Comparison of ENCODE assay signal across 12 mouse cellular contexts in genomic region chr14:76605931-76606534, GRCm38 (mm10). TPM values are rescaled to one million over a fixed set of nuclear protein-coding genes. Genes with fewer than 3 reads are reported as not detected.
A peak's percentile ranks its signal among the peaks of the same experiment; 100 is the strongest.
DNase-seq lines count a peak whose midpoint lies in the region; ATAC-seq lines count a peak whose summit lies in the region.
"Had no signal": no experiment of that assay in that cellular context is flagged by ENCODE, and none has a peak within 500 bp of the region (broad histone marks: within the 10 kb centered on the region; RNA-seq: fewer than 3 reads in every experiment).

No protein-coding gene starts in this region.

- no peaks in the 10 kb centered on the region for H3K9me3 ChIP-seq in hindbrain, embryonic 13.5 days
- H3K9me3 ChIP-seq in hindbrain, embryonic 12.5 days (replicated peaks): no peaks in the 10 kb centered on the region
- no peaks in the 10 kb centered on the region for H3K9me3 ChIP-seq in limb, embryonic 13.5 days

- 0 out of 2 replicates have a peak overlapping the region, but pooled peaks have one; percentile 30 for H3K9ac ChIP-seq in hindbrain, embryonic 13.5 days
- H3K9ac ChIP-seq in hindbrain, embryonic 12.5 days: no peak overlapping the region; the same call in 1 of the 2 replicates
- no peak overlapping the region for H3K9ac ChIP-seq in limb, embryonic 13.5 days
- H3K9ac ChIP-seq: liver, postnatal 0 days had no signal

- H3K4me1 ChIP-seq in hindbrain, embryonic 13.5 days (replicated peaks): peaks cover 13% of the 10 kb centered on the region; the same call in 1 of the 2 replicates
- peaks cover 12% of the 10 kb centered on the region for H3K4me1 ChIP-seq in hindbrain, embryonic 12.5 days
- H3K4me1 ChIP-seq in limb, embryonic 13.5 days: peaks cover 54% of the 10 kb centered on the region

- DNase-seq in right cerebral cortex, postnatal 25 days: peak; percentile 34
- DNase-seq in right cerebral cortex, postnatal 4 days: no peak
- DNase-seq in thymus, postnatal 10 days (ENCODE audit: low spot score in 2 of 2): no peak
- DNase-seq: adrenal gland, postnatal 36 days; cerebellum, adult 2 months; gastrocnemius, postnatal 14 days; liver, postnatal 0 days had no signal

- H3K27ac ChIP-seq in hindbrain, embryonic 13.5 days: peak overlapping the region; percentile 45
- H3K27ac ChIP-seq in hindbrain, embryonic 12.5 days: no peak overlapping the region
- peak overlapping the region; percentile 75 for H3K27ac ChIP-seq in limb, embryonic 13.5 days

- 71% methylated on average over 13 of the region's 13 CpGs for WGBS in hindbrain, embryonic 13.5 days
- WGBS in hindbrain, embryonic 12.5 days: 66% methylated on average over 13 of the region's 13 CpGs
- 22% methylated on average over 13 of the region's 13 CpGs for WGBS in limb, embryonic 13.5 days

- no peak for ATAC-seq in hindbrain, embryonic 13.5 days (ENCODE audit: low FRiP score)
- no peak for ATAC-seq in hindbrain, embryonic 12.5 days (ENCODE audit: low FRiP score)
- ATAC-seq in limb, embryonic 13.5 days (ENCODE audit: low FRiP score, low read depth): peak; percentile 51
- ATAC-seq in megakaryocyte, adult 5-6 weeks (ENCODE audit: poor library complexity, severe bottlenecking): no peak
- ATAC-seq: liver, postnatal 0 days had no signal

- H3K4me2 ChIP-seq in hindbrain, embryonic 13.5 days: no peak overlapping the region
- no peak overlapping the region for H3K4me2 ChIP-seq in hindbrain, embryonic 12.5 days (replicated peaks)
- peak overlapping the region; percentile 4 for H3K4me2 ChIP-seq in limb, embryonic 13.5 days (replicated peaks)

- no peaks in the 10 kb centered on the region for H3K36me3 ChIP-seq in hindbrain, embryonic 13.5 days
- no peaks in the 10 kb centered on the region for H3K36me3 ChIP-seq in hindbrain, embryonic 12.5 days
- no peaks in the 10 kb centered on the region for H3K36me3 ChIP-seq in limb, embryonic 13.5 days

- H3K4me3 ChIP-seq in hindbrain, embryonic 13.5 days: no peak overlapping the region
- no peak overlapping the region for H3K4me3 ChIP-seq in hindbrain, embryonic 12.5 days
- H3K4me3 ChIP-seq in limb, embryonic 13.5 days: no peak overlapping the region

- H3K27me3 ChIP-seq in hindbrain, embryonic 13.5 days: no peaks in the 10 kb centered on the region
- H3K27me3 ChIP-seq in hindbrain, embryonic 12.5 days: no peaks in the 10 kb centered on the region
- H3K27me3 ChIP-seq in limb, embryonic 13.5 days: no peaks in the 10 kb centered on the region

RNA-seq across cellular contexts. Expression of gene Serp2, which starts 49.3 kb away (rescaled TPM):
- polyA plus RNA-seq in hindbrain, embryonic 13.5 days (2015; fragmentation: Nextera tagmentation; extraction: Ambion mirVana): 128 and 133 TPM in 2 replicates
- 59.0 and 59.8 TPM in 2 replicates for polyA plus RNA-seq in hindbrain, embryonic 12.5 days (2016; fragmentation: Nextera tagmentation; extraction: Ambion mirVana)
- 15.0 and 18.7 TPM in 2 replicates for polyA plus RNA-seq in limb, embryonic 13.5 days (2015; fragmentation: Nextera tagmentation; extraction: Ambion mirVana)
- not detected in 2 replicates for total RNA-seq in megakaryocyte, adult 5-6 weeks (2015)
- total RNA-seq in megakaryocyte, adult 5-6 weeks (2017): not detected in 2 replicates
- total RNA-seq: megakaryocyte progenitor cell, adult 5-6 weeks had no signal
